Mouse (Mus musculus) hindbrain, postnatal 0 days (tissue): Measurements from ENCODE around the gene Atp8a2. TPM values are rescaled to one million over a fixed set of nuclear protein-coding genes. Genes with fewer than 3 reads are reported as not detected.

Experiments
- ATAC-seq: fragments of 200-750 bp; cut with Nextera tagmentation; 2 replicates; pipeline ENCODE4 v1.8.0; 2017; ENCODE audit warnings: mild to moderate bottlenecking, moderate TSS enrichment, moderate library complexity
- DNase-seq: peaks from one replicate; pipeline ENCODE4 v3.0.0-alpha.2; 2015; ENCODE audit warnings: low spot score
- H3K27ac ChIP-seq: fragments of 300-500 bp; sonication (generic); 2 replicates; pipeline ENCODE4 v1.5.1; 2014; ENCODE audit warnings: mild to moderate bottlenecking
- H3K27me3 ChIP-seq: fragments of 300-500 bp; sonication (generic); 2 replicates; pipeline ENCODE4 v1.6.1; 2014; ENCODE audit warnings: low read length, mixed read lengths; ENCODE audit not compliant: insufficient read depth
- H3K36me3 ChIP-seq: fragments of 300-500 bp; sonication (generic); 2 replicates; pipeline ENCODE4 v1.6.1; 2014; ENCODE audit warnings: low read length, mixed read lengths; ENCODE audit not compliant: insufficient read depth
- H3K4me1 ChIP-seq: fragments of 300-500 bp; sonication (generic); 2 replicates; pipeline ENCODE4 v1.6.1; 2014; ENCODE audit warnings: antibody characterized with exemption, low read length, mixed read lengths; ENCODE audit not compliant: insufficient read depth
- H3K4me2 ChIP-seq: fragments of 300-500 bp; sonication (generic); 2 replicates; pipeline ENCODE4 v1.6.1; 2014; ENCODE audit warnings: low read depth, mild to moderate bottlenecking, low read length, moderate library complexity, mixed read lengths
- H3K4me3 ChIP-seq: fragments of 300-500 bp; sonication (generic); 2 replicates; pipeline ENCODE4 v1.5.1; 2014; ENCODE audit warnings: low read length
- H3K9ac ChIP-seq: fragments of 300-500 bp; sonication (generic); replicated peaks from 2 replicates; pipeline ENCODE4 v1.6.1; 2014; ENCODE audit warnings: mild to moderate bottlenecking, low read length, moderate library complexity, mixed read lengths
- H3K9me3 ChIP-seq: fragments of 300-500 bp; sonication (generic); 2 replicates; pipeline ENCODE4 v1.6.1; 2016; ENCODE audit warnings: low read length, mixed read lengths
- CTCF ChIP-seq: IDR thresholded peaks from 2 replicates; pipeline ENCODE4 v1.5.1; 2016; ENCODE audit warnings: antibody characterized with exemption, control low read depth, low read depth
- WGBS: fragments of 180-500 bp; shearing (Covaris S2); extraction: QIAGEN DNeasy Blood & Tissue Kit; methylation state at CpG from one replicate; pipeline ENCODE4 v1.1.7; 2014; 5-methylcytosine and 5-hydroxymethylcytosine counted together
- polyA plus RNA-seq: library from polyadenylated mRNA; unstranded; fragments of >200 nt; fragmentation: Nextera tagmentation; extraction: Ambion mirVana; gene quantifications from 2 replicates; pipeline ENCODE4 v1.2.1, GENCODE M21; 2015
- total RNA-seq: library from RNA; depleted of rRNA; stranded (reverse); fragments of >200 nt; gene quantifications from 2 replicates; pipeline ENCODE4 v1.2.3, GENCODE M21; 2014

Atp8a2 gene
- total and polyA plus RNA-seq, 2 experiments from 2014 or later: 29.1 to 41.7 TPM

DNA sequence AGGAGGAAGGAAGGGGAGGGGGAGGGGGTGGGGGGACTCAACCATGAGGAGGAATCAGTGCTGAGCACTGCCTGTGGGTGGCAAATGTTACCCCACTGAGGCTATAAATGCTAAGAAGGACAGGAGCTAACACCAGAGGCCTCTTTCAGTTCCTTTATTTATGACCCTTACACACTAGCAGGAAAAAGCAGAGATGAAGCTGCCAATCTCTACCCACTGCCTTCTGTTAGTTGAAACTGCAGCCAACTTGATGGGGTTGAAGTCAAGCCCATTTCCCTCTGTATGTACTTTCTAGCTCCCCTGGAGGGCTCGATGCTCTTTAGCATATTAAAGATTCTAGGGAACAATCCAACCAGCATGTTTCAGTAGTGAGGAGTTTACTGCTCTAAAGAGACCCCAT is 303.0 kb downstream of the Atp8a2 start:
- Histone ChIP-seq H3K4me1 (no peaks in the 10 kb centered on the region), H3K4me2 (no peak overlapping the region), H3K36me3 (no peaks in the 10 kb centered on the region), H3K27ac (no peak overlapping the region), H3K27me3 (no peaks in the 10 kb centered on the region), H3K4me3 (no peak overlapping the region), H3K9me3 (no peaks in the 10 kb centered on the region), H3K9ac (no peak overlapping the region)
- ATAC-seq (no peak), DNase-seq (no peak)
- 67% methylated on average over 1 of the region's 1 CpGs for WGBS
- no peak for TF ChIP-seq CTCF

DNA sequence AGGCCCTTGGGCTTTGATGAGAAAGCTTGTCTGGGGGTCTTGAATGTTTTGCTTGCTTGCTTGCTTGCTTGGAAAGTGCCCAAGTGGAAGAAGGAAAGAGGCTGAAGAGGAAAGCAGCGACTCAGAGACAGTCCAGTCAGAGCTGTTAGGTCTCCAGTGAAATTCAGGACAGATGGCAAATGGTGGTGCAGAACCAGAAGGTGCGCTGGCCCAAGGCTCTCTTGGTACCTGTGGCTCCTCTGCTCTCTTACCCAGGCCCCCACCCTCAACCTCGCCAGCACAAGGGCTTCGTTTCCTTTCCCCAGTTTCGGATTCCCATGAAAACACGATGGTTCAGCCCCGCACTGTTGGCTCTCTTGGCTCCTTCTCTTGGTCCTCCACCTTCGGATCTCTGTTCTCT is 304.9 kb downstream of the Atp8a2 start:
- ATAC-seq: no peak
- no peaks in the 10 kb centered on the region for H3K9me3 ChIP-seq
- WGBS: 83% methylated on average over 8 of the region's 8 CpGs

DNA sequence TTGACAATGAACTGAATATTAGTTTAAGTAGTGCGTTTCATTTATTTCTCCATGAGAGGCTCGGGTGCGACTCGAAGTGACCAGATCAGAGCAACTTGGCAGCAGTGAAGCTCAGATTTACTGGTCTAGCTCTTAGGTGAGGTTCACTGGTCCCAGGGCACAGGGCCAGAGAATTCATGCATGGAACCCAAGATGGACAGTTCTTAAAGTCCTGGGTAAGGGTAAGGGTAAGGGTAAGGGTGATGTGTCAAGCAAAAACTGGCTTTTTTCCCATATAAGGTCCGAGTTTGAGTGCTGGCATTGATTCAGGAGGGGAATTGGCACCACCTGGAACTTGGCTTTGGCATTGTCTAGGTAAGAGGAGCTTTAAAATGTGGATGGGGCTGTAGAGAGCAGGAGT is 305.5 kb downstream of the Atp8a2 start:
- DNase-seq: no peak
- TF ChIP-seq CTCF: no peak
- Histone ChIP-seq H3K36me3 (no peaks in the 10 kb centered on the region), H3K9ac (no peak overlapping the region), H3K4me2 (no peak overlapping the region), H3K9me3 (no peaks in the 10 kb centered on the region), H3K27me3 (no peaks in the 10 kb centered on the region), H3K4me1 (peaks cover 13% of the 10 kb centered on the region), H3K4me3 (no peak overlapping the region), H3K27ac (no peak overlapping the region)
- 76% methylated on average over 5 of the region's 5 CpGs for WGBS
- ATAC-seq: no peak

More for the DNA sequence above, 304.9 kb downstream of the Atp8a2 start:
- Histone ChIP-seq H3K27ac (no peak overlapping the region), H3K4me3 (no peak overlapping the region), H3K4me2 (no peak overlapping the region), H3K9ac (no peak overlapping the region), H3K4me1 (peaks cover 7% of the 10 kb centered on the region), H3K36me3 (no peaks in the 10 kb centered on the region), H3K27me3 (no peaks in the 10 kb centered on the region)
- no peak for TF ChIP-seq CTCF
- no peak for DNase-seq

DNA sequence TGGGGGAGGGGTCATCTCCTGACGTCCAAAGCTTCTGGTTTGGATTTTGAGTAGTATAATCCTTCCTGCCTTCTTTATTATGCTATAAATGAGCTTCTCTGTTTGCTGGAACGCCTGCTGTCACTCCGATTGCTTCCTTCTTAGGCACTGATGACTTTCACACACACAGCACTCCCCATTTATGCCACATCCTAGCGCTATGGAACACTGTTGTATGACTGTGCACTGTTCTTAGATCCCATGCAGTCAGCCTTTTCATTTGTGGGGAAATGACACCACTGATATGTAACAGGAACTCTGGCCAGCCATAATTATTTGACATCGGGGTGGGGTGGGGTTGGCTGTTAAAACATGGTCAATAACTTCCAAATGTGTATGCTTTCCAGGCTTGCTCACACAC is 306.2 kb downstream of the Atp8a2 start:
- H3K36me3 ChIP-seq: no peaks in the 10 kb centered on the region
- no peak overlapping the region for H3K9ac ChIP-seq
- H3K27ac ChIP-seq: no peak overlapping the region
- DNase-seq (no peak), ATAC-seq (no peak)
- peaks cover 14% of the 10 kb centered on the region for H3K4me1 ChIP-seq
- H3K27me3 ChIP-seq: no peaks in the 10 kb centered on the region
- H3K9me3 ChIP-seq: no peaks in the 10 kb centered on the region
- WGBS: 64% methylated on average over 5 of the region's 5 CpGs
- no peak for TF ChIP-seq CTCF
- no peak overlapping the region for H3K4me2 ChIP-seq
- H3K4me3 ChIP-seq: no peak overlapping the region

DNA sequence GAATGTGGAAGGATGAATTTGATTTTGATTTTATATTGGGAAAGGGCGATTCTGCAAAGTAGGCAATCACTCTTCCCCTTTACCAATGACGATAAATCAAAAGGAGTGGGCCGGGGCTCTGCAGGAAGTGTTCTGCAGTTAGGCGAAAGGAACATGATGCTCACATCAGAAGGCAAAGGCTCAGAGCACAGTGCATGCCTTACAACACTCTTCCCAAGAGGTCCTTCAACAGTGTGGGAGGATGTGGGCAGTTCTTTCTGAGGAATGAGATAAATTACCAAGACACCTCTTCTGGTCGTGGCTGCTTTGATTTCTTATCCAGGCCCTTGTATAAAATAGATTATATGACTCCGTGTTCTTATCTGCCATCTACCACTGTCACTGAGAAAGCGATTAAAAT is 306.9 kb downstream of the Atp8a2 start:
- WGBS: 86% methylated on average over 7 of the region's 7 CpGs
- H3K36me3 ChIP-seq: no peaks in the 10 kb centered on the region
- no peak overlapping the region for H3K9ac ChIP-seq
- H3K4me2 ChIP-seq: no peak overlapping the region
- no peak for TF ChIP-seq CTCF
- H3K9me3 ChIP-seq: no peaks in the 10 kb centered on the region
- H3K27ac ChIP-seq: no peak overlapping the region
- peaks cover 14% of the 10 kb centered on the region for H3K4me1 ChIP-seq
- DNase-seq: no peak
- no peak overlapping the region for H3K4me3 ChIP-seq
- no peak for ATAC-seq
- no peaks in the 10 kb centered on the region for H3K27me3 ChIP-seq

DNA sequence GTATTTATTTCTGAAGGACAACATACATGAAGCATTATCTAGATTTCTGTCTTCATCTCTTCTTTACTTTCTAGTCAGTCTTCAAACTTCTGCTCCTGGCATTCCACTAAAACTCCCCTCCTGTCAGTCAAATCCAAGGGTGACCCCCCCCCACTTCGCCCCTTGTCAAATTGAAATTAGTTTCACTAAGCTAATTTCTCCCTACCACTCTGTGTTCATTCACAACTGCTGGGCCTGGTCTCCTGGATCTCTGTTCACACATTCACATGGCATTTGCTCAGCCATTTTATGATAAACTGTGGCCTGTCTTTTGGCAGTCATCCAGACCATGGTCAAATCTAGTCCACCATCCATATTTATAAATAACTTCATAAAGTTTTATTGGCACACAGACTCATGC is 308.5 kb downstream of the Atp8a2 start:
- H3K27ac ChIP-seq: no peak overlapping the region
- H3K9ac ChIP-seq: no peak overlapping the region
- H3K27me3 ChIP-seq: no peaks in the 10 kb centered on the region
- no peaks in the 10 kb centered on the region for H3K36me3 ChIP-seq
- no peak overlapping the region for H3K4me2 ChIP-seq
- DNase-seq: no peak
- no peak for TF ChIP-seq CTCF
- H3K4me1 ChIP-seq: peaks cover 14% of the 10 kb centered on the region
- no peak for ATAC-seq
- H3K9me3 ChIP-seq: no peaks in the 10 kb centered on the region
- WGBS: 79% methylated on average over 1 of the region's 1 CpGs
- H3K4me3 ChIP-seq: no peak overlapping the region

DNA sequence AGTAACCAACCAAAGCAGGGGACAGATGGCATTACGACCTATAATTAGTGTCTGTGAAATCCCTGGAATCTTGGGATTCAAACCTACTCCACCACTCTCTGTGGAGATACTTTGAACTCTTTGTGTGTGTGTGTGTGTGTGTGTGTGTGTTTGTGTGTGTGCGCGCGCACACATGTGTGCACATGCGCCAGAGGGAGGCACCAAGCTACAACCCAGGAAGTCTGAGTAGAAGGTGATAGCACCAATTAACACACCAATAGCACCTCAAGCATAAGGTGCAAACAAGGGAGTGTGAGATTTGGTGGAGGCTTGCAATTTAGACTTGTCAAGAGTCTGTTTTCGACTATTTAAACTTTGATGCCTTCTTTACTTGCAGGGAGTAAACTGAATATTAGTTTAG is 308.9 kb downstream of the Atp8a2 start:
- Histone ChIP-seq H3K9me3 (no peaks in the 10 kb centered on the region), H3K36me3 (no peaks in the 10 kb centered on the region), H3K4me1 (peaks cover 14% of the 10 kb centered on the region), H3K27me3 (no peaks in the 10 kb centered on the region), H3K4me2 (no peak overlapping the region), H3K9ac (no peak overlapping the region), H3K4me3 (no peak overlapping the region), H3K27ac (no peak overlapping the region)
- DNase-seq: no peak
- no peak for ATAC-seq
- 85% methylated on average over 6 of the region's 6 CpGs for WGBS
- no peak for TF ChIP-seq CTCF
